Mouse (Mus musculus): ENCODE data around the gene Celsr1.

DNA sequence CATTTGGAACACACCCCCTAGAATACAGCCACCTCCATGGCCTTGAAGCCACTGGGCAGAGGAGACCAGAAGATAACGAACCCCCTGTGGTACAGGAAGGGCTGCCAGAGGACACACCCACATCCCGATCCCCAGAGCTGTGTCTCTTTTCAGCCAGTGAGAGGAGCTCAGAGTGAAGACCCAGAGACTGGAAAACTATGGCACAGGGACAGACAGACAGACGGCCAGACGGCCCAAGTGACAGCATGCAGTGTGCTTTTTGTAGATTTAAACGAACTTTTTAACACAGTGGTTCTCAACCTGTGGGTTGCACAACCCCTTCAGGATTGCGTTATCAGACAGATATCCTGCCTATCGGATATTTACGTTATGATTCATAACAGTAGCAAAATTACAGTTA is 63.1 kb downstream of the Celsr1 start:
- TF ChIP-seq CTCF (IDR thresholded peaks at IDR 0.05; ENCODE audit: extremely low read depth, insufficient read length, insufficient replicate concordance, low read depth, low read length) (no peak), POLR2A (IDR thresholded peaks at IDR 0.05; ENCODE audit: low read depth, low read length) (no peak)
